Mouse (Mus musculus) kidney, postnatal 0 days (tissue): ENCODE measurements around the gene Fam178b. TPM values are rescaled to one million over a fixed set of nuclear protein-coding genes. Genes with fewer than 3 reads are reported as not detected.

Source experiments
- ATAC-seq: fragments of 200-750 bp; cut with Nextera tagmentation; replicated peaks from 2 replicates; pipeline ENCODE4 v1.8.0; 2017; ENCODE audit warnings: low read depth, moderate number of reproducible peaks, moderate TSS enrichment, moderate library complexity; ENCODE audit not compliant: low FRiP score
- DNase-seq: peaks from one replicate; pipeline ENCODE4 v3.0.0-alpha.2; 2016; ENCODE audit warnings: low spot score
- H3K27ac ChIP-seq: fragments of 300-500 bp; sonication (generic); 2 replicates; pipeline ENCODE4 v1.5.1; 2014; ENCODE audit warnings: mild to moderate bottlenecking
- H3K27me3 ChIP-seq: fragments of 300-500 bp; sonication (generic); 2 replicates; pipeline ENCODE4 v1.6.1; 2014; ENCODE audit warnings: low read length, mixed read lengths; ENCODE audit not compliant: insufficient read depth
- H3K36me3 ChIP-seq: fragments of 300-500 bp; sonication (generic); 2 replicates; pipeline ENCODE4 v1.6.1; 2014; ENCODE audit warnings: low read length, mixed read lengths; ENCODE audit not compliant: insufficient read depth
- H3K4me1 ChIP-seq: fragments of 300-500 bp; sonication (generic); replicated peaks from 2 replicates; pipeline ENCODE4 v1.6.1; 2014; ENCODE audit warnings: antibody characterized with exemption, low read length, mixed read lengths; ENCODE audit not compliant: insufficient read depth
- H3K4me2 ChIP-seq: fragments of 300-500 bp; sonication (generic); 2 replicates; pipeline ENCODE4 v1.6.1; 2014; ENCODE audit warnings: mild to moderate bottlenecking, low read length, moderate library complexity, mixed read lengths
- H3K4me3 ChIP-seq: fragments of 300-500 bp; sonication (generic); replicated peaks from 2 replicates; pipeline ENCODE4 v1.5.1; 2014; ENCODE audit warnings: low read depth, low read length
- H3K9ac ChIP-seq: fragments of 300-500 bp; sonication (generic); 2 replicates; pipeline ENCODE4 v1.6.1; 2014; ENCODE audit warnings: low read depth, low read length
- H3K9me3 ChIP-seq: fragments of 300-500 bp; sonication (generic); replicated peaks from 2 replicates; pipeline ENCODE4 v1.6.1; 2016; ENCODE audit warnings: low read length, inconsistent platforms, mixed read lengths
- CTCF ChIP-seq: IDR thresholded peaks from 2 replicates; pipeline ENCODE4 v1.5.1; 2016; ENCODE audit warnings: antibody characterized with exemption, low read depth, mild to moderate bottlenecking, moderate library complexity
- WGBS: fragments of 180-500 bp; shearing (Covaris S2); extraction: QIAGEN DNeasy Blood & Tissue Kit; methylation state at CpG from one replicate; pipeline ENCODE4 v1.1.7; 2014; 5-methylcytosine and 5-hydroxymethylcytosine counted together
- polyA plus RNA-seq: library from polyadenylated mRNA; unstranded; fragments of >200 nt; fragmentation: Nextera tagmentation; extraction: Ambion mirVana; gene quantifications from 2 replicates; pipeline ENCODE4 v1.2.1, GENCODE M21; 2015

The Fam178b gene
- 1.0 and 1.6 TPM in 2 replicates for polyA plus RNA-seq

GRCm38 (mm10) chr1:36682620-36683355 is at the start of gene Fam178b:
TSS of gene Fam178b (minus strand) at chr1:36683183.
- Histone ChIP-seq H3K27ac (no peak within 1 kb of the TSS), H3K9ac (no peak within 1 kb of the TSS), H3K4me2 (no peak within 1 kb of the TSS), H3K4me1 (no peaks in the 10 kb centered on the region; the same call in 1 of the 2 replicates), H3K9me3 (no peaks in the 10 kb centered on the region), H3K36me3 (no peaks in the 10 kb centered on the region), H3K4me3 (no peak within 1 kb of the TSS), H3K27me3 (no peaks in the 10 kb centered on the region)
- DNase-seq (no peak), ATAC-seq (no peak)
- WGBS = 94% methylated on average over 39 of the region's 39 CpGs
- TF ChIP-seq CTCF = no peak

GRCm38 (mm10) chr1:36724057-36724431 is 41.1 kb upstream of the Fam178b start:
- H3K4me2 ChIP-seq = no peak overlapping the region
- H3K4me3 ChIP-seq = no peak overlapping the region
- H3K9ac ChIP-seq = no peak overlapping the region
- no peaks in the 10 kb centered on the region for H3K4me1 ChIP-seq
- no peaks in the 10 kb centered on the region for H3K27me3 ChIP-seq
- no peaks in the 10 kb centered on the region for H3K36me3 ChIP-seq
- no peak for TF ChIP-seq CTCF
- ATAC-seq = no peak
- no peaks in the 10 kb centered on the region for H3K9me3 ChIP-seq
- 50% methylated on average over 4 of the region's 4 CpGs for WGBS
- DNase-seq = no peak
- H3K27ac ChIP-seq = no peak overlapping the region

GRCm38 (mm10) chr1:36723146-36724056 is 40.4 kb upstream of the Fam178b start:
- Histone ChIP-seq H3K27ac (no peak overlapping the region), H3K27me3 (no peaks in the 10 kb centered on the region), H3K9ac (no peak overlapping the region), H3K36me3 (no peaks in the 10 kb centered on the region), H3K9me3 (no peaks in the 10 kb centered on the region), H3K4me1 (no peaks in the 10 kb centered on the region), H3K4me2 (no peak overlapping the region), H3K4me3 (no peak overlapping the region)
- DNase-seq (peak; percentile 41), ATAC-seq (no peak)
- TF ChIP-seq CTCF = no peak
- WGBS = 51% methylated on average over 16 of the region's 16 CpGs

- no peak for TF ChIP-seq CTCF
- Histone ChIP-seq H3K27ac (no peak overlapping the region), H3K9me3 (no peaks in the 10 kb centered on the region), H3K4me2 (no peak overlapping the region), H3K27me3 (no peaks in the 10 kb centered on the region), H3K4me1 (no peaks in the 10 kb centered on the region), H3K9ac (no peak overlapping the region), H3K4me3 (no peak overlapping the region), H3K36me3 (no peaks in the 10 kb centered on the region)
- DNase-seq (no peak), ATAC-seq (no peak)
- 100% methylated on average over 1 of the region's 1 CpGs for WGBS
These were observed 35.8 kb upstream of the Fam178b start for GRCm38 (mm10) chr1:36718786-36719185.

- no peaks in the 10 kb centered on the region for H3K9me3 ChIP-seq
These were observed 31.3 kb upstream of the Fam178b start, which contains the start of gene Actr1b for GRCm38 (mm10) chr1:36714311-36714710. TSS of gene Actr1b (minus strand) at chr1:36714422.

GRCm38 (mm10) chr1:36711104-36711503 is 28.1 kb upstream of the Fam178b start:
- whole genome bisulfite sequencing = 90% methylated on average over 2 of the region's 2 CpGs
- Histone ChIP-seq H3K27ac (no peak overlapping the region), H3K27me3 (no peaks in the 10 kb centered on the region), H3K4me1 (peaks cover 12% of the 10 kb centered on the region), H3K9ac (no peak overlapping the region), H3K4me3 (no peak overlapping the region), H3K4me2 (no peak overlapping the region), H3K9me3 (no peaks in the 10 kb centered on the region), H3K36me3 (peaks cover 9% of the 10 kb centered on the region; the same call in 1 of the 2 replicates)
- no peak for ATAC-seq
- no peak for DNase-seq
- no peak for TF ChIP-seq CTCF

More at GRCm38 (mm10) chr1:36714311-36714710, 31.3 kb upstream of the Fam178b start, which contains the start of gene Actr1b:
- Histone ChIP-seq H3K27me3 (no peaks in the 10 kb centered on the region), H3K9ac (no peak within 1 kb of the TSS), H3K4me2 (no peak within 1 kb of the TSS), H3K4me1 (no peaks in the 10 kb centered on the region), H3K4me3 (no peak within 1 kb of the TSS), H3K36me3 (no peaks in the 10 kb centered on the region), H3K27ac (no peak within 1 kb of the TSS)
- no peak for TF ChIP-seq CTCF
- 81% methylated on average over 5 of the region's 5 CpGs for WGBS
- ATAC-seq (no peak), DNase-seq (no peak)
